Mouse (Mus musculus) liver (tissue): ENCODE data around the gene Ubap2l.
A peak's percentile ranks its signal among the peaks of the same experiment; 100 is the strongest.

Source experiments
- DNase-seq: peaks from one replicate; pipeline ENCODE4 v3.0.0-alpha.2; 2020; ENCODE audit warnings: mixed read lengths

The Ubap2l gene

DNA sequence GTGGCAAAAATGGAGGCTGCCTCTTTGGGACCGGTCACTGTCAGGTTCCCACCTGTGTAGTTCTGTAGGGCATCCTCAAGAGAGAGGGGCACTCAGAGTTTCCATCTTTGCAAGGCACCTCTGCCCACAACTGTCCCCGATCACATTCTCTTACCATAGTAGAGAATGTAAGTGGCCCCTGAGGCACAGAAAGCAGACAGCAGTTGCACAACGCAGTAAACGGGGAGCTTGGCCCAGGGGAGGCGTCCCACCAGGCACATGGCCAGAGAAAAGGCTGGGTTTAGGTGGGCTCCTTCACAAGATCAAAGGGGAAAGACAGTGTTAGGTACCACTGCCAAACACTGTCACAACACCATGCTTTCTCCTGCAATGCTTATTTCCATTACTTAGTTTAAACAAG lies 86.5 kb downstream of the Ubap2l start:
- DNase-seq = no peak

DNA sequence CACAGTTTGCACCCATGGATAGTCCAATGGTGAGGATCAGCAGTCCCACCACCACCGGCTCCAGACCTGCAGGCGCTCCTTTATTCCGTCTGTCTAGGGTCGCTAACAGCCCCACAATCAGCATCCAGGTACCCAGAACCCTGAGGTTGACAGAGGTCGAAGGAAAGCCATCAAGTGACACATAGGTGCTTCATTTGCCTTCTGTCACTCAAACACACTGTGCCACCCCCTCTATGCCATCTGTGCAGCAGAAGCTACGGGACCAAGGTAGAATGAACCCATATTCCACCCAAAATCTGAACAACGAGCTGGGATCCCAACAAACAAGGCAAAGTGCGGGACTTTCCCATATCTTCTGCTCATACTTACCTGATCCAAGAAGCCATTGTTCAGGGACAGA lies 86.9 kb downstream of the Ubap2l start:
- DNase-seq = no peak

DNA sequence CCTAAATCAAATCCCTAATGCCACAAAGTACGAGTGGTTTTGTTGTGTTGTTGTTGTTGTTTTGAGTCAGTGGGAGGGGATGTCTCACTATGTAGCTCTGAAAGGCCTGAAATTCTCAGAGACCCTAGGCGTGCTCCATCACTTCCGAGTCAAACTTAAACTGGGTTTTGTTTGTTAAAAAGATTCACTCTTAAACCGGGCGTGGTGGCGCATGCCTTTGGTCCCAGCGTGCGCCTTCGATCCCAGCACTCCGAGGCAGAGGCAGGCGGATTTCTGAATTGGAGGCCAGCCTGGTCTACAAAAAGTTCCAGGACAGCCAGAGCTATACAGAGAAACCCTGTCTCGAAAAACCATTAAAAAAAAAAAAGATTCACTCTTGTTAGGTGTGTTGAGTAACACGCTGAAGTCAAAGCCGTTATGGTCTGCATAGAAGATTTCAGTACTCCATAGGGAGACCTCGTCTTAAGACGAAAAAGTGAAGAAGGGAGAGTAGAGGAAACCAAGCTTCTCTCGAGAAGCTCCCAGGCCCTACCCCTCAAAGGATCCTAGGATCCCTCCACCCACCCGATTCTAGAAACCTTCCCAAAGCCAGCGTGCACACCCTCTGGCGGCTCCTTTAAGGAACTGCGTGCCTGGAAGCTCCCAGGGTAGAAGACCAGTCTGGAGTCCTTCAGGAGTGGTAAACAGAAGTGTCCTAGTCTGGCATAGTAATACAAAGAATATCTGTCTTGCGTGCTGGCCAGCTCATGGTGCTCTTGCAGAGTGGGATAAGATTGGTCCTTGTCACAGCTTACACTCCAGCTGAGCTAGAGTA lies 88.3 kb downstream of the Ubap2l start:
- DNase-seq = peak; percentile 51

DNA sequence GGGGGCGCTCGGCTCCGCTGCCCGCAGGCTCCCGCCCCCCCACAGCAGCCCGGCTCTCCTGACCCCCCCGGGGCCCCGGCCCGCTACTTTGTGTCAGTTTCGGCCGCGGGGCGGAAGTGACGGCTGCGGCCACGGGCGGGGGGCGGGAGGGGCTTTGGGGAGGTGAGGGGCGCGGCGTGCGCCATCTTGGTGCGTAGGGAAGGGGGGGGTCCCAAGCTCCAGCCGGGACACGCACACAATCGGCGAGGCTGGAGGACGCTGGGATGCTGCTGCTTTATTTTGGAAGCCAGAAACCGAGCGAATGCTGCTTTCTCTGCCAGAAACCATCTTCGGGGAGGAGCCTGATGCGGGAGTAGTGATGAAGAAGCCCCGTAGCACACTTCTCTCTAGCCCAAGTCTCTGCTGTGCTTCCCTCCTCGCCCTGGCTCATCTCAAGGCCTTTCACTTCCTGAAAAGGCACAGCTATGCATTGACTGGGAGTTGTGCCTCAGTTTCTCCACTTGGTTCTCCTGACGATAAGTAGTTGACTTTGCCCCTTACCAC lies 89.1 kb downstream of the Ubap2l start, which contains the start of gene Atp8b2:
Gene Atp8b2, minus strand, starts transcription at position 288 of the 543 bp plus-strand sequence.
- peak; percentile 58 for DNase-seq

DNA sequence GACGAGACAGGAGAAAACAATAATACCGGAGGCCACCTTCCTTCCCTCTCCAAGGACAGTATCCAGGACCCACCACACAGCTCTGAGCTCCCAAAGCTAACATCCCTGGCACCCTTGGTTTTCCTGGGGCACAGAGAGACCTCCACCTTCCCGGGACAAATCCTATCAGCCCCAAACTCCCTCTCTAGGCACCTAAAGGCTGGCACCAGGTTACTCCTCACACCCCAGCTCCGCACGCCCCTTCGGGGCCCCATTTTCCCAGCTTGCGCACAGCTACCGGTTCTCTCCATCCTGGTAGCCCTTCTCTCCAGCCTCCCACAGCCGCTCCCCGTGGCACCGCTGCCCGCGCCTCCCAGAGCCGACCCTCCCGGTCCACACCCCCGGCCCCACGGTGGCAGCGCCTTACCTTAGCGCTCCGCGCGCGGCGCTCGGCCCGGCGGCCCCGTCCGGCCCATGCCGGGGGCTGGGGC lies 89.6 kb downstream of the Ubap2l start:
- DNase-seq = no peak

DNA sequence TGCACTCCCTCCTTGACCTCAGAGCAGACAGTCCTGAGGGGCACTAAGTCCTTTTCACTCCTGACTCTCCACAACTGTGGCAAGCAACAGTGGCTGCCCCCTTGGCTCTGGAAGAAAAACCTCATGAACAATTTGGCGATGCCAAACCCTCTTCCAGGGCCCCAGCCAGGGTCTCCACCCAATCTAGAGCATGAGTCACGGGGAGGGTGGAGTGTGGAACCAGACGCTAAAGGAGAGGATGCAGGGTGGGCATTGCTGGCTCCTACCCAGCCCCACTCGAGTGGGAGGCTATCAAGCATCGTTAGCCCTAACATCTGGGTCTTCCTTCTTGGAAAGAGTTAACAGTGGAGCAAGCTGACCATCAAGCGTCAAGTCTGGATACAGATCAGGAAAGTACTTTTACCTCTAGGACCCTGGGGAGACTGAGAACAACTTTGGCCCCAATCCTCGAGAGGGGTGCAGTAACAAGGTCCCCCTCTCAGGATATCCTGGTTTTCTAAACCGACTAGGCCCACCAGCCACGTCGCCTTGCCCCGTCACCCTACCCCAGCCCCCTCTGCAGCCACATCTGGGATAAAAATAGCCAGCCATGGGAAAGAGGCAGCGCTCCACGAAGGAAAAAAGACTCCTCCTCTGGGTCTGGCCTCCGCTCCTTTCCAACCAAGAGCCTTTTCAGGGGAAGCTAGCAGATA lies 90.2 kb downstream of the Ubap2l start:
- DNase-seq = no peak

DNA sequence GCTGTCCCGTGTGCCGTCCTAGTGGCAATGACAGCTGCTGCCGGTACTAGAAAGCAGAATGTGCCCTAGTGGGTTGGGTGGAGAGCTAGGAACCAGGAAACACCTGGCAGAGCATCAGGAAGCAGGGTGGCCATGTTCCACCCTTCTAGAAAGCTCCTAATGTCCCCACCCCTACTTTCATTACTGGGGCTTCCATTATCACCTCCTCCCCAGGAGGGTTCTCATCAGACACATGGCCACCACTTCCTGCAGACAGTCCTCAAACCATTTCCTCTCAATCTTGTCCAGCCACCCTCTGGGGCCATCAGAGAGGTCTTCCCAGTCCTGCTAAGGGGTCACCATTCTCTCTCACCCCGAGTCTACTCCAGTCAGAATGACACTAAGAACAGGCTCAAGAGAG lies 91.0 kb downstream of the Ubap2l start:
- DNase-seq = no peak

DNA sequence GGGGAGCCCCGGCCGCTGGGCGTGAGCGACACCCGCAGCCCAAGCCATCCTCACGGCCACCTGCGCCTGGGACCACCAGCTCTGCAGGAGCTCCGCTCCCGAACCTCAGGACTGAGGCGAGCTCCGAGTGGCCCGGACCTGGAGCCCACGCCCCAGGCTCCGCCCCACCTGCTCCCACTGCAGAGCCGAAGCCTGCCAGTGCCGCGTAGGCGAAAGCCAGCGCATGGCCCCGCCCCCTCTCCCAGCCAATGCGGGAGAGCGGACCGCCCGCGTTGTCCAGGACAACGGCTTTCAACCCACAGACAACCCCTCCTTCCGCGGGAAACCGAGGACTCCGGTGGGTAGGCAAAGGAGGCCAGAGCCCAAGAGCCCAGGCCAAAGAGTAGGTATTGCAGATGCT lies 92.0 kb downstream of the Ubap2l start:
- peak; percentile 87 for DNase-seq

DNA sequence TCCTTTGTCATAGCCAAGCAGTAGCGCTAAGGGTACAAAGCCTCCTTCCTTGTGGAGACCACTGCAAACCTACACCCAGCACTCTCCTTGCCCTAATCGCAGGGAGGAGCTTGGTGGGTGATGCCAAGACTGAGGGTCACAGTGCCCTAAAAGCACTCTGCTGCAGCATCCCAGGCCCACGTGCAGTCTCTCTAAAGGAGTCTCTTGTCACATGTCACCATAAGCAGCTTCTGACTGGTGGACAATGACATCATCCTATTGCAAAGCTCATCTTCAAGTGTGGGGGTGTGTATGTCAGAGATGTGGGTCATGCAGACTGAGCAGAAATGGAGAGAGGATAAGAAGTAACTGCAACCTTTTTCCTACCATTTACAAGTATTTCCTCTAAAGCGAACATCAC lies 93.0 kb downstream of the Ubap2l start:
- no peak for DNase-seq

DNA sequence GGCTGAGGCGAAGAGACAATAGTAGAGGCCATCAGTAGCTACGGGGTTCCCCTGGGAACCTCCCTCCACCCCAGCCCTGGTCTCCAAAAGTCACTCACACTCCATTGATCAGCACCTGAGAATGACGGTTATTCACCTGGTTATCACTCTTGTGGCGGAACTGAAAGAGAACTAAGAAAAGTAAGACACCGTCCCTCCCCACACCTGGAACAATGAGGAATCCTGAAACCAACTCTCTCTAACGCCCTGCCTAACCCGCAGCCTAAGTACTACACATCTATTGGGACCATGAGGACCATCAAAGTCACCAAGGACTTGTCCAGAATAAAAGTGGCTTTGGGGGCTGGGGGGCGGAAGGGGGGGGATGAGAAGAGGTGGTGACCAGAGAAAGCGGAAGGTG lies 94.5 kb downstream of the Ubap2l start:
- no peak for DNase-seq

DNA sequence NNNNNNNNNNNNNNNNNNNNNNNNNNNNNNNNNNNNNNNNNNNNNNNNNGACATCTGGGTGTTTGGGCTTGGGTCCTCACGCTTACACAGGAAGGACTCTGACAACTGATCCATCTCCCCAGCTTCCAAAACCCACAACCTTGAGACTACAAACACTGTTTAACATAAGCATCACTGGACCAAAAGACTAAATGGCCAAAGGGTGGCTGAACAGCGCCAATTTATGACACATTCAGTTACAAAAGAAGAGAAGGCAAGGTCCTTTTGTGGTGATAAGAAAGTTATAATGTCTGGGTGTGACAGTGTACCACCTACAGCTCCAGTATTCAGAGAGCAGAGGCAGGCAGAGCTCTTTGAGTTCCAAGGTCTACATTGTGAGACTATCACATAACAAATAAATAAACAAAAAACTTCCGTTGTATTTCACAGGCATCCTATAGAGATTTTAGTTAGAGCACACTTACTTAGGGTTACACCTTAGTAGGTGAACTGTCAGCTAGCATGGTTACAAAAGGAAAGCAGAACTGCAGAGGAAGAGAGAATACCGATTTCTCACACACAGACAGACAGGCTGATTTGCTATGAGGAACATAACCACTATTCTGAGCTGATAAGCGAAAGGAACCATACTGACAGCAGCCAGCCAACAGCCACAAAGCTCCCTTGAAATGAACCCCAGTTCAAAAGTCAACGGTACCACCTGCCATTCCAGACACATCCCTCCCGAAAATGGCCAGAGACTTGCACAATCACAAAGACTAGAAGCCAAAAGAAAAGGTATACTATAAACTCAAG lies 96.1 kb downstream of the Ubap2l start:
- no peak for DNase-seq

DNA sequence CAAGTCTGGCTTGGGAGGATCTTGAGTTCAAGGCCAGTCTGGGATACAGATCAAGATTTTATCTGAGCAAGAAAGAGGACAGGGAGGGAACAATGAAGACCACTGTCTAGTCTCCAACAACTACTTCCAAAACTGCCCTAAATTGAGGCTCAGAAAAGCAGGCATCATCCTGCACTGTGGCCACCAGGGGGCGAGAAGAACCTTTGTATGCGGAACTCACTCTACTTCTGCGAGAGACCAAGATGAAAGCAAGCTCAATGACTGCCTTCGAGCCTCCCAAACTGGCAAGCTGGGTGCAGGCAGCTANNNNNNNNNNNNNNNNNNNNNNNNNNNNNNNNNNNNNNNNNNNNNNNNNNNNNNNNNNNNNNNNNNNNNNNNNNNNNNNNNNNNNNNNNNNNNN lies 99.0 kb downstream of the Ubap2l start:
- peak; percentile 78 for DNase-seq
